Mouse (Mus musculus) embryonic facial prominence, embryonic 14.5 days (tissue): ENCODE measurements at regions not wholly inside any gene's neighbourhood (a gene's known extent, or its start where the extent isn't known, plus 50 kb on each side); places are given as distances from the start of the nearest gene placed in this dataset.

Experiments
- ATAC-seq: fragments of 200-750 bp; cut with Nextera tagmentation; 2 replicates; pipeline ENCODE4 v1.8.0; 2017; ENCODE audit warnings: low read depth, moderate number of reproducible peaks, moderate TSS enrichment
- DNase-seq: peaks from one replicate; pipeline ENCODE4 v3.0.0-alpha.2; 2015; ENCODE audit warnings: low spot score
- H3K27ac ChIP-seq: fragments of 300-500 bp; sonication (generic); replicated peaks from 2 replicates; pipeline ENCODE4 v1.5.1; 2014; ENCODE audit warnings: low read depth, mild to moderate bottlenecking, low read length, moderate library complexity
- H3K27me3 ChIP-seq: fragments of 300-500 bp; sonication (generic); replicated peaks from 2 replicates; pipeline ENCODE4 v1.6.1; 2014; ENCODE audit warnings: low read length; ENCODE audit not compliant: control insufficient read depth, insufficient read depth
- H3K36me3 ChIP-seq: fragments of 300-500 bp; sonication (generic); 2 replicates; pipeline ENCODE4 v1.6.1; 2014; ENCODE audit warnings: low read length, mixed read lengths; ENCODE audit not compliant: control insufficient read depth, insufficient read depth
- H3K4me1 ChIP-seq: fragments of 300-500 bp; sonication (generic); 2 replicates; pipeline ENCODE4 v1.6.1; 2014; ENCODE audit warnings: antibody characterized with exemption, low read length; ENCODE audit not compliant: control insufficient read depth, insufficient read depth
- H3K4me2 ChIP-seq: fragments of 300-500 bp; sonication (generic); 2 replicates; pipeline ENCODE4 v1.6.1; 2014; ENCODE audit warnings: low read depth, mild to moderate bottlenecking, low read length, moderate library complexity, mixed read lengths
- H3K4me3 ChIP-seq: fragments of 300-500 bp; sonication (generic); 2 replicates; pipeline ENCODE4 v1.5.1; 2014; ENCODE audit warnings: low read depth, mild to moderate bottlenecking, low read length
- H3K9ac ChIP-seq: fragments of 300-500 bp; sonication (generic); 2 replicates; pipeline ENCODE4 v1.6.1; 2014; ENCODE audit warnings: low read depth, mild to moderate bottlenecking, low read length, moderate library complexity, mixed read lengths
- H3K9me3 ChIP-seq: fragments of 300-500 bp; sonication (generic); 2 replicates; pipeline ENCODE4 v1.6.1; 2016; ENCODE audit warnings: low read length; ENCODE audit not compliant: control insufficient read depth
- WGBS: fragments of 180-500 bp; shearing (Covaris S2); extraction: QIAGEN DNeasy Blood & Tissue Kit; methylation state at CpG from one replicate; pipeline ENCODE4 v1.1.7; 2014; 5-methylcytosine and 5-hydroxymethylcytosine counted together

DNA sequence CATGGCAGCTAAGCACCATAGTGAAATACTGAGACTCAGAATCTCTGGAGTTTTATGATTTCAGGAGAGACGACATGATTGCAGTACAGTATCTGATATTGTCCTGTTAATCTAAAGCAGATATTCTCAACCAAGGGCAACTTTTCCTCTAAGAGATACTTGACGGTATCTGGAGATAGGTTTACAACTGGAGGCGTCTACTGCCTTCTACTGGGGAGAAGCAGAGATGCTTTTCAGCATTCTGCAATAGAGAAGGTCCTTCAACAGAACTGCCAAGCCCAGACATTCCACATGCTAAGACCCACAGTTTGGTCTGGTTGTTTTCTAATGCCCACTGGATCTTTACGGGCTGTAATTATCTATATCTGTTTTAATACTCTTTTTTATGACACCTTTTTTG is 86.5 kb upstream of the N6amt1 start:
- Histone ChIP-seq H3K4me1 (0 out of 2 replicates have a peak, but pooled peaks cover 3% of the 10 kb centered on the region), H3K4me3 (no peak overlapping the region), H3K36me3 (no peaks in the 10 kb centered on the region), H3K9ac (no peak overlapping the region), H3K27me3 (no peaks in the 10 kb centered on the region), H3K4me2 (no peak overlapping the region), H3K9me3 (no peaks in the 10 kb centered on the region), H3K27ac (no peak overlapping the region)
- WGBS = 80% methylated on average over 4 of the region's 4 CpGs
- no peak for ATAC-seq
- no peak for DNase-seq

DNA sequence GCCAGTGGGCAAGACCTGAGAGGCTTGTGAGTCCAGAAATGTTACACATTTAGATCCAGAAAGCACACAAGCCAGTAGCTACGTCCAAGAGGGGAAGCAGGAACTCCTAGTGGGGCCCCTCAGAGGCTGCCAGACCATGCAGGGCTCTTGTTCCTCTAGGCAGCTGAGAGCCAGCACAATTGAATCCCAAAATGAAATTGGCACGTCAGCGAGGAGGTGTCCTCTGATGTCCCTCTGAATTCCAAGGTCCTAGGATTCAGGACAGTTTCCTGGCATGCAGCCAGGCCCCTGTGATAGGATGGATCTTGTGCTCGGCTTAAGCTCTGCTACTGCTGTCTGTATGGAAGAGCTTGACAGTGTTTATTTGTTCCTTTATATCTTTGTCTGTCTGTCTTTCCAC is 90.4 kb upstream of the N6amt1 start:
- no peak overlapping the region for H3K4me3 ChIP-seq
- H3K36me3 ChIP-seq = no peaks in the 10 kb centered on the region
- H3K9ac ChIP-seq = no peak overlapping the region
- no peak overlapping the region for H3K27ac ChIP-seq
- H3K4me2 ChIP-seq = no peak overlapping the region
- H3K4me1 ChIP-seq = 0 out of 2 replicates have a peak, but pooled peaks cover 3% of the 10 kb centered on the region
- 50% methylated on average over 4 of the region's 4 CpGs for WGBS
- ATAC-seq (no peak), DNase-seq (peak; percentile 51)
- H3K9me3 ChIP-seq = no peaks in the 10 kb centered on the region
- no peaks in the 10 kb centered on the region for H3K27me3 ChIP-seq

DNA sequence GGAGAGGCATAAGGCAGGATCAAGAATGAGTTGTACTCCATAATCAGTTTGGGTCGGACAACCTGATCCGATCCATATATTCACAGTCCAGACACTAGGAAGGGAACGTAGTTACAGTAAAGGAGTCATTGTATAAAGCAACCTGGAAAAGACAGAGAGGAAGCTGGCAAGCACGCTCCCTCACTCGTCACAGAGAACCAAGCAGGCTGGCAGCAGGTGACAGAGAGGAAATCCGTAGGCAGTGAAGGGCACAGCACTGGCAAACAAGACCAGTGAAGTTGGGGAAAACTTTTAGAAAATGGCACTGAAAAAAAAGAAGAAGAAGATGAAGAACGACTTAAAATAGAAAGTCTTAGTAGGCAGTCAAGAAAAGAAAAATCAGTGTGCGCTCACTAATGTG is 90.9 kb upstream of the N6amt1 start:
- no peak overlapping the region for H3K27ac ChIP-seq
- no peak overlapping the region for H3K4me3 ChIP-seq
- H3K4me1 ChIP-seq = 0 out of 2 replicates have a peak, but pooled peaks cover 3% of the 10 kb centered on the region
- no peaks in the 10 kb centered on the region for H3K36me3 ChIP-seq
- H3K9me3 ChIP-seq = no peaks in the 10 kb centered on the region
- no peaks in the 10 kb centered on the region for H3K27me3 ChIP-seq
- DNase-seq (no peak), ATAC-seq (no peak)
- no peak overlapping the region for H3K9ac ChIP-seq
- WGBS = 81% methylated on average over 8 of the region's 8 CpGs
- H3K4me2 ChIP-seq = no peak overlapping the region

DNA sequence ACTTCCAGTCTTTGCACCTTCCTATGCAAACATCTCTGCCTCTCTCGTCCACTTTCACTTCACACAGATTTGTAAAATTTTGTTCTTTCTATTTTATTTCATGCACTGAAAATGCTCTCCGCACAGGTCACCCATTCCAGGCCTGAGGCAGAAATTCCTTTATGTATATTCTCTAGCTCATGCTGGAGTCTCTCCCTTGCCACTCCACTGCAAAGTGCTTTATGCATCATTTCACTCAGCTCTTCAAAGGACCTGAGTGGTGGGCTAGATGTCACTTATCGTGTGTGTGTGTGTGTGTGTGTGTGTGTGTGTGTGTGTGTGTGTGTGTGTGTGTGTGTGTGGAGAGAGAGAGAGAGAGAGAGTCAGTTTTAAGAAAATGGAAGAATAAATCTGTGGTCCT is 91.5 kb upstream of the N6amt1 start:
- Histone ChIP-seq H3K27me3 (no peaks in the 10 kb centered on the region), H3K9me3 (no peaks in the 10 kb centered on the region), H3K27ac (no peak overlapping the region), H3K4me1 (0 out of 2 replicates have a peak, but pooled peaks cover 3% of the 10 kb centered on the region), H3K4me3 (no peak overlapping the region), H3K36me3 (no peaks in the 10 kb centered on the region), H3K4me2 (no peak overlapping the region), H3K9ac (no peak overlapping the region)
- no peak for ATAC-seq
- 72% methylated on average over 3 of the region's 3 CpGs for WGBS
- no peak for DNase-seq

DNA sequence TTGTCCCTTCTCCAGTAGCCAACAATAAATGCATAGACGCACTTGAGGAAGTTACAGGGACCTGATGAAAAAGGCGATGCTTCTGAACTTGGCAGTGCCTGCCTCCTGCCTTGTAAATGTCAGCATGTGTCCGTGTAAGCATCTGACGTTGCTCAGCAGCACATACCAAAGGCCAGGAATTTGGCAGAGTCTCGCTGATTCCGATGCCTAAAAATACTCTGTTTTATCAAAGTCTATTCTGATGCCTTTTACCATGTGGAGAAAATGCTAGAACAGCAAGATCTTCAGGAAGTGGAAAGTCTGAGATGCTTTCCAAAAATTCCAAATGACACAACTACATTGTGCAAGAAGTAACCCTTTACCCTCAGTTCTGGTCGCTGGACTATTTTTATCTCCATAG is 92.5 kb upstream of the N6amt1 start:
- no peak overlapping the region for H3K27ac ChIP-seq
- no peak for ATAC-seq
- no peak overlapping the region for H3K9ac ChIP-seq
- no peaks in the 10 kb centered on the region for H3K9me3 ChIP-seq
- no peaks in the 10 kb centered on the region for H3K36me3 ChIP-seq
- WGBS = 39% methylated on average over 7 of the region's 7 CpGs
- no peak overlapping the region for H3K4me2 ChIP-seq
- H3K4me1 ChIP-seq = 0 out of 2 replicates have a peak, but pooled peaks cover 3% of the 10 kb centered on the region
- H3K27me3 ChIP-seq = no peaks in the 10 kb centered on the region
- peak; percentile 80 for DNase-seq
- H3K4me3 ChIP-seq = no peak overlapping the region

DNA sequence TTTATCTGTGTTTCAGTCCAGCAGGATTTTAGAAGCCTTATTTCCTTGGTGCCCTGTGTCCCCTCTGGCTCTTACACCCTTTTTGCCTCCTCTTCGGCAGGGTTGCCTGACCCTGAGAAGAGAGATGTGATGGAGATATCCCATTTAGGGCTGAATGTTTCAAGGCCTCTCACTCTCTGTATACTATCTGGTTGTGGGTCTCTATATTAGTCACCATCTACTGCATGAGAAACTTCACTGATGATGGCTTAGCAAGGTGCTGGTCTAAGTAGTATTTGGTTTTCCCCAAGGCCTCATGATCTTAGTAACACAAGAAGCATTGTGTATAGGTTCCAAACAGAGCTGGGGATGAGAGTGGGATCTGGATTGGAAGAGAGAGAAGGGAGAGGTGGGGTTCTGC is 99.2 kb upstream of the N6amt1 start:
- Histone ChIP-seq H3K9ac (no peak overlapping the region), H3K4me1 (no peaks in the 10 kb centered on the region), H3K4me2 (no peak overlapping the region), H3K4me3 (no peak overlapping the region), H3K36me3 (no peaks in the 10 kb centered on the region), H3K27ac (no peak overlapping the region), H3K27me3 (no peaks in the 10 kb centered on the region), H3K9me3 (no peaks in the 10 kb centered on the region)
- WGBS = 88% methylated on average over 1 of the region's 1 CpGs
- ATAC-seq = no peak
- no peak for DNase-seq

DNA sequence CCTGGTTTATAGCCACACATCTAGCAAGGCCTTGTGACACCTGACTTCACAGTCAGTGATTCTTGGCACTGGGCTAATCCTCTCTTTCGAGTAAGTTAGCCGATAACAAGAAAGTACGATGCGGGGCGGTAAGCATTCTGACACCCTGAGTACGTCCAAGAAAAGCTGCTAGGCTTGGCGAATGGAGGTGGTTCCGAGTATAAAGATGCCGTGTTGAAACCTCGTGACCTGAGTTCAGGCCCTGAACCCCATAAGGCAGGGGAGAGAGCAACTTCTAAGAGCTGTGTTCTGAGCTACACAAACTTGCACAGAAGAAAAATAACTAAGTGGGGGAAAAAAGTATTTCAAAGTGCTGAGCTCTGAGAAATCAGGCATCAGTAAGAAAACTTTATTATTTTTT is 103.5 kb upstream of the N6amt1 start:
- Histone ChIP-seq H3K4me1 (0 out of 2 replicates have a peak, but pooled peaks cover under 1% of the 10 kb centered on the region), H3K4me3 (no peak overlapping the region), H3K27ac (no peak overlapping the region), H3K4me2 (no peak overlapping the region), H3K9me3 (no peaks in the 10 kb centered on the region), H3K9ac (no peak overlapping the region), H3K36me3 (no peaks in the 10 kb centered on the region), H3K27me3 (no peaks in the 10 kb centered on the region)
- DNase-seq = no peak
- WGBS = 85% methylated on average over 10 of the region's 10 CpGs
- ATAC-seq = no peak

DNA sequence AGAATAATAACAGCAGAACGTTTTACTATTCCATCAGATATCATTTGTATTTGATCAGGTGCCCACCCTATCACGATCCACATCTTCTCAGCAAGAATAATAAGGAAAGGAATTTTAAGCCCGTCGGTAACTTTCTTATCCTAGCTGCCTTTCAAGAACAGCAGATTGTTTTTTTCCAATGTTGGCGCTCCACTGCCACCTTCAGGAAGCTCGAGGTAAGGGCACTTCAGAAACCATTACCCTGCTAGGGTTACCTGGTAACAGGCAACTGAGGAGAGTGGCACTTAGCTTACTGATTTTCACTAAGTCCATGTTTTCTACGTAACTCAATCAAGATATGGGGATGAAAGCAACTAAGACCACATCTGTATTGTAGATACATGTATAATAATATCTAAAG is 104.1 kb upstream of the N6amt1 start:
- DNase-seq (no peak), ATAC-seq (no peak)
- H3K4me3 ChIP-seq = no peak overlapping the region
- no peaks in the 10 kb centered on the region for H3K36me3 ChIP-seq
- H3K9ac ChIP-seq = no peak overlapping the region
- H3K9me3 ChIP-seq = no peaks in the 10 kb centered on the region
- H3K4me1 ChIP-seq = 0 out of 2 replicates have a peak, but pooled peaks cover 4% of the 10 kb centered on the region
- 28% methylated on average over 7 of the region's 7 CpGs for WGBS
- H3K4me2 ChIP-seq = no peak overlapping the region
- H3K27ac ChIP-seq = no peak overlapping the region
- H3K27me3 ChIP-seq = no peaks in the 10 kb centered on the region

DNA sequence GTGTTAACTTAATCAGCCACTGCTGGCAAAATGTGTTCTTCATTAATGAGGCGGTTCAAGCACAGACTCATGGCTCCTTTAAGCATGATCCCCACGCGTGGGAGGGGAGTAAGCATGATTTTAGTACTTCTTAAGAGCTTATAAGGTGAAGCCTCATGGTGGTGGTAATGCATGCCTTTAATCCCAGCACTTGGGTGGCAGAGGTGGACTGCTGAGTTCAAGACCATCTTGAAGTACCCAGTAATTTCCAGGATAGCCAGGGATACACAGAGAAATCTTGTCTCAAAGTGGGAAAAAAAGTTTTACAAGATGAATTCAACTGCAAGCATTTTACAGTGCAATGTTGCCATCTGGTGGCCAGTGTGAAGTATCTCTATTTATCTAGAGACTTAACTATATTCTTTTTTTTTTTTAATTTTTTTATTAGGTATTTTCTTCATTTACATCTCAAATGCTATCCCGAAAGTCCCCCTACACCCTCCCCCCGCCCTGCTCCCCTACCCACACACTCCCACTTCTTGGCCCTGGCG is 105.4 kb upstream of the N6amt1 start:
- no peak for ATAC-seq

More for the DNA sequence above, 105.4 kb upstream of the N6amt1 start:
- peak; percentile 93 for DNase-seq
- 35% methylated on average over 6 of the region's 6 CpGs for WGBS
- Histone ChIP-seq H3K4me1 (0 out of 2 replicates have a peak, but pooled peaks cover 4% of the 10 kb centered on the region), H3K9me3 (no peaks in the 10 kb centered on the region), H3K9ac (no peak overlapping the region), H3K36me3 (no peaks in the 10 kb centered on the region), H3K27ac (no peak overlapping the region), H3K4me3 (no peak overlapping the region), H3K4me2 (no peak overlapping the region), H3K27me3 (no peaks in the 10 kb centered on the region)
